Mouse (Mus musculus) hindbrain, embryonic 15.5 days (tissue): ENCODE measurements at regions not wholly inside any gene's neighbourhood (a gene's known extent, or its start where the extent isn't known, plus 50 kb on each side); places are given as distances from the start of the nearest gene placed in this dataset.

Experiments
- ATAC-seq: fragments of 200-750 bp; cut with Nextera tagmentation; 2 replicates; pipeline ENCODE4 v1.8.0; 2017; ENCODE audit warnings: low read depth, moderate number of reproducible peaks, moderate TSS enrichment; ENCODE audit not compliant: low FRiP score
- H3K27ac ChIP-seq: fragments of 300-500 bp; sonication (generic); replicated peaks from 2 replicates; pipeline ENCODE4 v1.5.1; 2015; ENCODE audit warnings: mild to moderate bottlenecking, inconsistent platforms
- H3K27me3 ChIP-seq: fragments of 300-500 bp; sonication (generic); 2 replicates; pipeline ENCODE4 v1.6.1; 2015; ENCODE audit warnings: control low read depth, inconsistent platforms
- H3K36me3 ChIP-seq: fragments of 300-500 bp; sonication (generic); 2 replicates; pipeline ENCODE4 v1.6.1; 2015; ENCODE audit warnings: control low read depth, inconsistent platforms
- H3K4me1 ChIP-seq: fragments of 300-500 bp; sonication (generic); replicated peaks from 2 replicates; pipeline ENCODE4 v1.6.1; 2015; ENCODE audit warnings: control low read depth, inconsistent platforms
- H3K4me2 ChIP-seq: fragments of 300-500 bp; sonication (generic); 2 replicates; pipeline ENCODE4 v1.6.1; 2015; ENCODE audit warnings: moderate library complexity, mild to moderate bottlenecking, inconsistent platforms
- H3K4me3 ChIP-seq: fragments of 300-500 bp; sonication (generic); 2 replicates; pipeline ENCODE4 v1.5.1; 2015; ENCODE audit warnings: mild to moderate bottlenecking, inconsistent platforms
- H3K9ac ChIP-seq: fragments of 300-500 bp; sonication (generic); 2 replicates; pipeline ENCODE4 v1.6.1; 2015; ENCODE audit warnings: inconsistent platforms
- H3K9me3 ChIP-seq: fragments of 300-500 bp; sonication (generic); 2 replicates; pipeline ENCODE4 v1.6.1; 2016; ENCODE audit warnings: control low read depth, inconsistent platforms
- WGBS: fragments of 180-500 bp; shearing (Covaris S2); methylation state at CpG from one replicate; pipeline ENCODE4 v1.1.7; 2015; 5-methylcytosine and 5-hydroxymethylcytosine counted together

GRCm38 (mm10) chr13:52045349-52045748 is 198.9 kb downstream of the Gadd45g start:
- peaks cover 36% of the 10 kb centered on the region for H3K4me1 ChIP-seq
- ATAC-seq = no peak
- H3K36me3 ChIP-seq = no peaks in the 10 kb centered on the region
- H3K9ac ChIP-seq = no peak overlapping the region
- H3K4me2 ChIP-seq = no peak overlapping the region
- WGBS = 78% methylated on average over 3 of the region's 3 CpGs
- H3K9me3 ChIP-seq = no peaks in the 10 kb centered on the region
- no peak overlapping the region for H3K27ac ChIP-seq
- H3K27me3 ChIP-seq = no peaks in the 10 kb centered on the region
- H3K4me3 ChIP-seq = no peak overlapping the region

- H3K4me1 ChIP-seq = peaks cover 35% of the 10 kb centered on the region
- no peak overlapping the region for H3K4me3 ChIP-seq
- 0 out of 2 replicates have a peak overlapping the region, but pooled peaks have one; percentile 9 for H3K27ac ChIP-seq
- WGBS = 55% methylated on average over 5 of the region's 5 CpGs
- H3K4me2 ChIP-seq = no peak overlapping the region
- H3K9me3 ChIP-seq = no peaks in the 10 kb centered on the region
- no peak overlapping the region for H3K9ac ChIP-seq
- ATAC-seq = peak; percentile 20; the same call in 1 of the 2 replicates
- H3K27me3 ChIP-seq = no peaks in the 10 kb centered on the region
- no peaks in the 10 kb centered on the region for H3K36me3 ChIP-seq
Measured at GRCm38 (mm10) chr13:52046020-52046419, 199.5 kb downstream of the Gadd45g start.

DNA sequence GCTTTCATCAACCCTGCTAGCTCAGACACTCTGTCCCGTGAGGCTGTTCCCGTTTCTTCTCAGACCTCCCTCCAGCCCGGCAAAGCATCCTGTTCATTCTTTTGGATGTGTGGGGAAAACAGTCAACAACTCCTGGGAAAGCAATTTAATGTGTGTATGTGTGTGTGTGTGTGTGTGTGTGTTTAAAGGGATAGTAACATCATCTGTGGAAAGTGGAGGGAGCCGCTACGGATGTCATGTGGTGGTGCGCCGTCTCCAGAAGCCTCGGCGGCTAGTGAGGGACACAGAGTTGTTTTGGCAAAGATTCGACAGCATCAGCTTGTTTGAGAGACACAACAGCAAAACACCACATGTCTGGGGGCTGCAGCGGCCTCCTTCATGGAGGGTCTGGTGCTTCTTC is 200.2 kb downstream of the Gadd45g start:
- no peaks in the 10 kb centered on the region for H3K36me3 ChIP-seq
- 56% methylated on average over 11 of the region's 11 CpGs for WGBS
- peaks cover 28% of the 10 kb centered on the region for H3K4me1 ChIP-seq
- no peak overlapping the region for H3K9ac ChIP-seq
- H3K27ac ChIP-seq = 0 out of 2 replicates have a peak overlapping the region, but pooled peaks have one; percentile 5
- no peak overlapping the region for H3K4me2 ChIP-seq
- no peak for ATAC-seq
- no peaks in the 10 kb centered on the region for H3K27me3 ChIP-seq
- no peak overlapping the region for H3K4me3 ChIP-seq
- H3K9me3 ChIP-seq = no peaks in the 10 kb centered on the region

DNA sequence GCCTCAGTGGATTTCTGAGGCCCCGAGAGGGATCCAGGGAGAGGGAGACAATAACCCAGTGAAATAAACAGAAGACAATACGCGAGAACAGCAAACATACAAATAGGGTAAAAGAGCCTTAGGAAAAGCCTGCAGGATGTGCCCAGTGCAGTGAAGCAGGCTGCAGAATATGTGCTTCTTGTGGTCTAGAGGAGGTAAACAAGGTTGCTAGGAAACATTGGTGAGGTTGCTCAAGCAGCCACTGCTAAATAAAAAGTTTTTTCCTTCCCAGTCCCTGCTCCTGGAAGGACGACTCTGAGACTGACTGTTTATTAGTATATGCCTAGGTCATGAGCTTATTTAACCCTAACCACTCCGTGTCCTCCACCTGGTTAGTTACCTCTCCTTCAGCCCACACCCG is 201.5 kb downstream of the Gadd45g start:
- H3K9me3 ChIP-seq = no peaks in the 10 kb centered on the region
- H3K36me3 ChIP-seq = no peaks in the 10 kb centered on the region
- H3K27me3 ChIP-seq = no peaks in the 10 kb centered on the region
- peak; percentile 40; the same call in 1 of the 2 replicates for ATAC-seq
- no peak overlapping the region for H3K9ac ChIP-seq
- 64% methylated on average over 6 of the region's 6 CpGs for WGBS
- H3K4me2 ChIP-seq = no peak overlapping the region
- peaks cover 21% of the 10 kb centered on the region for H3K4me1 ChIP-seq
- peak overlapping the region; percentile 51 for H3K27ac ChIP-seq
- H3K4me3 ChIP-seq = no peak overlapping the region

- H3K27ac ChIP-seq = no peak overlapping the region
- no peaks in the 10 kb centered on the region for H3K36me3 ChIP-seq
- peaks cover 21% of the 10 kb centered on the region for H3K4me1 ChIP-seq
- no peak for ATAC-seq
- no peak overlapping the region for H3K4me3 ChIP-seq
- no peak overlapping the region for H3K9ac ChIP-seq
- no peaks in the 10 kb centered on the region for H3K27me3 ChIP-seq
- H3K9me3 ChIP-seq = no peaks in the 10 kb centered on the region
- WGBS = 87% methylated on average over 3 of the region's 3 CpGs
- H3K4me2 ChIP-seq = no peak overlapping the region
Measured at GRCm38 (mm10) chr13:52048777-52049176, 202.3 kb downstream of the Gadd45g start.

GRCm38 (mm10) chr13:52049249-52049648 is 202.8 kb downstream of the Gadd45g start:
- H3K4me3 ChIP-seq = no peak overlapping the region
- H3K27ac ChIP-seq = no peak overlapping the region
- WGBS = 100% methylated on average over 2 of the region's 2 CpGs
- no peaks in the 10 kb centered on the region for H3K36me3 ChIP-seq
- no peaks in the 10 kb centered on the region for H3K27me3 ChIP-seq
- H3K4me2 ChIP-seq = no peak overlapping the region
- no peak overlapping the region for H3K9ac ChIP-seq
- peaks cover 21% of the 10 kb centered on the region for H3K4me1 ChIP-seq
- no peak for ATAC-seq
- no peaks in the 10 kb centered on the region for H3K9me3 ChIP-seq

GRCm38 (mm10) chr13:52055741-52056140 is 209.3 kb downstream of the Gadd45g start:
- Histone ChIP-seq H3K36me3 (no peaks in the 10 kb centered on the region), H3K4me3 (no peak overlapping the region), H3K9me3 (no peaks in the 10 kb centered on the region), H3K9ac (no peak overlapping the region), H3K27me3 (no peaks in the 10 kb centered on the region), H3K4me2 (no peak overlapping the region), H3K4me1 (no peaks in the 10 kb centered on the region), H3K27ac (no peak overlapping the region)
- 82% methylated on average over 8 of the region's 8 CpGs for WGBS
- ATAC-seq = no peak

- no peaks in the 10 kb centered on the region for H3K9me3 ChIP-seq
- H3K27me3 ChIP-seq = no peaks in the 10 kb centered on the region
- 94% methylated on average over 10 of the region's 10 CpGs for WGBS
- no peak for ATAC-seq
- H3K4me1 ChIP-seq = no peaks in the 10 kb centered on the region
- no peak overlapping the region for H3K4me2 ChIP-seq
- H3K36me3 ChIP-seq = no peaks in the 10 kb centered on the region
- no peak overlapping the region for H3K9ac ChIP-seq
- H3K4me3 ChIP-seq = no peak overlapping the region
- no peak overlapping the region for H3K27ac ChIP-seq
Measured at GRCm38 (mm10) chr13:52057456-52057855, 211.0 kb downstream of the Gadd45g start.

DNA sequence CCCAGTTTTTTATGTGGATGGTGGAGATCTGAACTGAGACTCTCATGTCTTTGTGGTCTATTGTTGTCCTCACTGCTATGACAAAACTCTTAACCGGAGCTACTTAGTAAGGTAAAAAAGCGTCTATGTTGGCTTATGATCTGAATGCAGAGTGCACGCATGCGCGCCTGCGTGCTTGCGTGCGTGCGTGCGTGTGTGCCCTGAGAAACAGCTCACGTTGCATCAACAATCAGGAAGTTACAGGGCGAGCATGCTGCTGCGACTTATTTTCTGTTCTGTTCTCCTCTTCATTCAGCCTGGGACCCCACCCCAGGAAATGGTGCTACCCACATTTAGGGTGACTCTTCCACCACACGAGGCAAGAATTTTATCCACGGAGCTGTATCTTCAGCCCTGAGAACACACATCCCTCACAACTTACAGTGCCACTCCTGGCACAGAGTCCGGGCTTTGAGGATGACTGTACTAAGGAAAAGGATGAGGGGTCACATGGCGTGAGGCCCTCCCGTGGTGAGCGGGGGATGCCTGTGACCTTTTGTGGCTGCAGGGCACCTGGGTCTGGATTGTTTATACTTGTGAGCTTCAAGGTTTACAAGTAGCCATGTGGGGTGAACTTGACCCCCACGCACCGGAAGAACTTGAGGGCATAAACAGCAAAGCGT is 213.4 kb downstream of the Gadd45g start:
- no peak for ATAC-seq
- no peak overlapping the region for H3K4me3 ChIP-seq
- no peaks in the 10 kb centered on the region for H3K4me1 ChIP-seq
- H3K9ac ChIP-seq = no peak overlapping the region
- 87% methylated on average over 22 of the region's 22 CpGs for WGBS
- no peak overlapping the region for H3K4me2 ChIP-seq
- H3K9me3 ChIP-seq = no peaks in the 10 kb centered on the region
- H3K27me3 ChIP-seq = no peaks in the 10 kb centered on the region
- H3K27ac ChIP-seq = no peak overlapping the region
- no peaks in the 10 kb centered on the region for H3K36me3 ChIP-seq

DNA sequence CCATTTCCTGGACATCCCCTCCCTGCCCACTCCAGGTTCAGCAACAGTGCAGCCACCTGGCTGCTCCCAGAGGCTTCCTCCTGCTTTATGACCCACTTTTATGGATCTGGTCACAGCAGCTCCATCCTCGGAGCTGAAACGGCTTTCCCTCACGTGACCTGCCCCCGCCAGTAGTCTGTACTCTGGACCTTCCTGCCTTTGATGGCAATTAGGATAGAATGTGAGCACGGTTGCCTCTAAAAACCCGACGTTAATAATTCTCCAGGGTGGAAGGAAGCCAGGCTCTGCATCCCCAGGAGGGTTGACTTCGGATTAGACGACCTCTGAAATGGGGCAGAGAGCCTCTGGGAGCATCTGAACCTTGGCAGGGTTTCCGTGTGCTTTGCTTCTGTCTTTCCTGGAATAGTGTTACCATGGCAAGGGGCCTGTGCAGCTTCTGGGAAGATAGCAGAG is 214.0 kb downstream of the Gadd45g start:
- no peak overlapping the region for H3K9ac ChIP-seq
- WGBS = 47% methylated on average over 10 of the region's 10 CpGs
- no peak overlapping the region for H3K4me3 ChIP-seq
- no peaks in the 10 kb centered on the region for H3K9me3 ChIP-seq
- no peaks in the 10 kb centered on the region for H3K36me3 ChIP-seq
- no peaks in the 10 kb centered on the region for H3K27me3 ChIP-seq
- no peak overlapping the region for H3K4me2 ChIP-seq
- H3K27ac ChIP-seq = no peak overlapping the region
- ATAC-seq = no peak
- H3K4me1 ChIP-seq = no peaks in the 10 kb centered on the region

DNA sequence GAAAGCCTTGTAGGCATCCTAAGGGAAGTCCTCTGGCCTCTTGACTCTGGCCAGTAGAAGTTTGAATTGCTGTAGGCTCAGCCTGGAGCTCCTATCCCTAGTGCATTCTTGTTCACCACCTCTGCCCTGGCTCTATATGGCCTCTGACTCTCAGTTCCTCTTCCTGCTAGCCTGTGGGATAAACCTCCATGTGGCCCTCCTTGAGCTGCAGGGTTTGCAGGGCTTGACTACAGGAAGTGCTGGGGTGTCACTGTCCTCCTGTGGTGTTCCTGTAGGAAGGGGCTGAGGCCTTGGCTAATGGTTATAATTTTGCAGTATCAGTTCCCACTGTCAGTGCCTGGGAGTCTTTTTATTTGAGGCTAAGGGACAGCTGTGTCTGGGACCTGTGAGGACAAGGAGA is 215.0 kb downstream of the Gadd45g start:
- Histone ChIP-seq H3K36me3 (no peaks in the 10 kb centered on the region), H3K9me3 (no peaks in the 10 kb centered on the region), H3K9ac (no peak overlapping the region), H3K27ac (no peak overlapping the region), H3K4me1 (no peaks in the 10 kb centered on the region), H3K4me2 (no peak overlapping the region), H3K4me3 (no peak overlapping the region), H3K27me3 (no peaks in the 10 kb centered on the region)
- no peak for ATAC-seq

GRCm38 (mm10) chr13:52061881-52062280 is 215.4 kb downstream of the Gadd45g start:
- H3K4me1 ChIP-seq = no peaks in the 10 kb centered on the region

GRCm38 (mm10) chr13:52062576-52062975 is 216.1 kb downstream of the Gadd45g start:
- 89% methylated on average over 1 of the region's 1 CpGs for whole genome bisulfite sequencing
- Histone ChIP-seq H3K4me1 (no peaks in the 10 kb centered on the region), H3K36me3 (no peaks in the 10 kb centered on the region), H3K4me3 (no peak overlapping the region), H3K9me3 (no peaks in the 10 kb centered on the region), H3K27me3 (no peaks in the 10 kb centered on the region), H3K9ac (no peak overlapping the region), H3K27ac (no peak overlapping the region), H3K4me2 (no peak overlapping the region)
- no peak for ATAC-seq

More at GRCm38 (mm10) chr13:52061881-52062280, 215.4 kb downstream of the Gadd45g start:
- H3K27ac ChIP-seq = no peak overlapping the region
- no peak for ATAC-seq
- H3K9me3 ChIP-seq = no peaks in the 10 kb centered on the region
- no peaks in the 10 kb centered on the region for H3K36me3 ChIP-seq
- 90% methylated on average over 4 of the region's 4 CpGs for WGBS
- H3K9ac ChIP-seq = no peak overlapping the region
- H3K4me2 ChIP-seq = no peak overlapping the region
- H3K27me3 ChIP-seq = no peaks in the 10 kb centered on the region
- no peak overlapping the region for H3K4me3 ChIP-seq
